Mouse (Mus musculus) E14TG2a.4 (cell line): ENCODE results near the gene Ano8.

Experiments used
- CTCF ChIP-seq: conservative IDR thresholded peaks from 2 replicates; pipeline ENCODE4 v1.5.1; 2014; ENCODE audit warnings: low read length
- NANOG ChIP-seq: IDR thresholded peaks from 2 replicates; pipeline ENCODE4 v1.6.1; 2014; ENCODE audit warnings: borderline replicate concordance, low read length, mixed read lengths
- POU5F1 ChIP-seq: IDR thresholded peaks from 2 replicates; pipeline ENCODE4 v1.6.1; 2014; ENCODE audit warnings: low read length, borderline replicate concordance

- TF ChIP-seq CTCF (no peak), POU5F1 (no peak), NANOG (no peak)
These were observed 25.0 kb downstream of the Ano8 start for GRCm38 (mm10) chr8:71460716-71461115.
